Mouse (Mus musculus): Measurements from ENCODE around the gene Gclm. TPM values are rescaled to one million over a fixed set of nuclear protein-coding genes. Genes with fewer than 3 reads are reported as not detected.

Gclm gene
- polyA plus RNA-seq, 1 experiment from 2014 or later = 48.4 TPM

MicroRNA genes within 50 kb of the gene (microRNA counts, 519-probe panel; counts per million panel counts)
- 2,109 counts per million, percentile 15 among the panel's probes with 10 or more counts for microRNA mmu-miR-760

Small RNA genes within 50 kb of the gene (microRNA-seq; reads per million reads assigned to microRNA genes)
- not detected for gene Gm22903
- 252 reads per million, percentile 66 among the genes with 10 or more reads in this experiment for gene Mir760

Other genes starting within 250 kb of the Gclm start
- gene Abca4, start 201.1 kb upstream of the Gclm start, polyA plus RNA-seq (2015; fragmentation: Nextera tagmentation; extraction: Ambion mirVana) = 1.2 and 1.3 TPM in 2 replicates
- 56.6 and 61.0 TPM in 2 replicates for gene Dnttip2, start 28.8 kb downstream of the Gclm start, polyA plus RNA-seq (2015; fragmentation: Nextera tagmentation; extraction: Ambion mirVana)
- gene Bcar3, start 48.6 kb downstream of the Gclm start, polyA plus RNA-seq (2015; fragmentation: Nextera tagmentation; extraction: Ambion mirVana) = 9.1 and 9.4 TPM in 2 replicates

Data from neural tube, embryonic 13.5 days (tissue).